Mouse (Mus musculus) frontal cortex, postnatal 14 days (tissue): Measurements from ENCODE around the gene Rhbdl1.
"Not testable (repeated sequence)": the region's sequence is repeated elsewhere in the genome, so short reads cannot be mapped to it uniquely, and the experiment has no call there.

ENCODE experiments used
- DNase-seq, 2 experiments: peaks; one replicate each; pipeline ENCODE4 v3.0.0; 2022; ENCODE audit warnings: low spot score in 2 of 2

Rhbdl1 gene

GRCm38 (mm10) chr17:25827011-25827410, 10.1 kb downstream of the Rhbdl1 start:
- DNase-seq = no peak

DNA sequence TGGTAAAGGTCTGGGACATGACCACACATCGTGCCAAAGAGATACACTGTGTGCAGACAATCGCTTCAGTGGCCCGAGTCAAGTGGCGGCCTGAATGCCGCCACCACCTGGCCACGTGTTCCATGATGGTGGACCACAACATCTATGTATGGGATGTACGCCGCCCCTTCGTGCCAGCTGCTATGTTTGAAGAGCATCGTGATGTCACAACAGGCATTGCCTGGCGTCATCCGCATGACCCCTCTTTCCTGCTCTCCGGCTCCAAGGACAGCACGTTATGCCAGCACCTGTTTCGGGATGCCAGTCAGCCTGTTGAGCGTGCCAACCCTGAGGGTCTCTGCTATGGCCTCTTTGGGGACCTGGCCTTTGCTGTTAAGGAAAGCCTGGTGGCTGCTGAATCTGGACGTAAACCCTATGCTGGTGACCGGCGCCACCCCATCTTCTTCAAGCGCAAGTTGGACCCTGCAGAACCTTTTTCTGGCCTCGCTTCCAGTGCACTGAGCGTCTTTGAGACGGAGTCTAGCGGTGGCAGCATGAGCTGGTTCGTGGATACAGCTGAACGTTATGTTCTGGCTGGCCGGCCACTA, 11.0 kb downstream of the Rhbdl1 start:
- DNase-seq = no peak

- DNase-seq = no peak
These were observed 11.8 kb downstream of the Rhbdl1 start for GRCm38 (mm10) chr17:25825311-25825710.

DNA sequence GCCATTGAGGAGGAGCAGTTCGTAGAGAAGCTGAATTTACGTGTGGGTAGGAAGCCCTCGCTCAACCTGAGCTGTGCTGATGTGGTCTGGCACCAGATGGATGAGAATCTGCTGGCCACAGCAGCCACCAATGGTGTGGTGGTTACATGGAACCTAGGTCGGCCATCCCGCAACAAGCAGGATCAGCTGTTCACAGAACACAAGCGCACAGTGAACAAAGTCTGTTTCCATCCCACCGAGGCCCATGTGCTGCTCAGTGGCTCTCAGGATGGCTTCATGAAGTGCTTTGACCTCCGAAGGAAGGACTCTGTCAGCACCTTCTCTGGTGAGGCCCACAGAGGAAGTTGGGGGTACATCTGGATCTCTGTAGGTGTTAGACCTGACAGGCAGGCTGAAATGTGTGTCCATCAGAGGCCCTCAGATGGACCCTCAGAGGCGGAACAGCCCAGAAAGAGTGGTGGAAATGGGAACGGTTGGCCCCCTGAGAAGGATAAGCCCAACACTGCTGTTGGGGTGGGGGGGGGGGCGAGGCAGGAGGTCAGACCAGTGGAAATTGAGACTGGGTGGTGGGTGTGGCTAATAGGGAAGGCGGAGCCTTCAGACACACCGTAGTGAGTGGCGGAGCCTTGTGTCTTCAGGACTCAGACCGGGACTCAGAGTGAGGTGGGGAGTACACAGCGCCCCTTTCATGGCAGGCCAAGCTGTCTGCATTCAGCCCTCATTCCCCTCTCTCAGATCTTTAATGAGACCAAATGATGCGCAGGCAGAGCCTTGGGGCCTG, 12.5 kb downstream of the Rhbdl1 start:
- no peak for DNase-seq

- DNase-seq = peak; percentile 49 to 73
These were observed 13.6 kb downstream of the Rhbdl1 start, which contains the start of gene Wdr24 for GRCm38 (mm10) chr17:25823452-25823851. Gene Wdr24, plus strand, starts transcription at chr17:25823627.

DNA sequence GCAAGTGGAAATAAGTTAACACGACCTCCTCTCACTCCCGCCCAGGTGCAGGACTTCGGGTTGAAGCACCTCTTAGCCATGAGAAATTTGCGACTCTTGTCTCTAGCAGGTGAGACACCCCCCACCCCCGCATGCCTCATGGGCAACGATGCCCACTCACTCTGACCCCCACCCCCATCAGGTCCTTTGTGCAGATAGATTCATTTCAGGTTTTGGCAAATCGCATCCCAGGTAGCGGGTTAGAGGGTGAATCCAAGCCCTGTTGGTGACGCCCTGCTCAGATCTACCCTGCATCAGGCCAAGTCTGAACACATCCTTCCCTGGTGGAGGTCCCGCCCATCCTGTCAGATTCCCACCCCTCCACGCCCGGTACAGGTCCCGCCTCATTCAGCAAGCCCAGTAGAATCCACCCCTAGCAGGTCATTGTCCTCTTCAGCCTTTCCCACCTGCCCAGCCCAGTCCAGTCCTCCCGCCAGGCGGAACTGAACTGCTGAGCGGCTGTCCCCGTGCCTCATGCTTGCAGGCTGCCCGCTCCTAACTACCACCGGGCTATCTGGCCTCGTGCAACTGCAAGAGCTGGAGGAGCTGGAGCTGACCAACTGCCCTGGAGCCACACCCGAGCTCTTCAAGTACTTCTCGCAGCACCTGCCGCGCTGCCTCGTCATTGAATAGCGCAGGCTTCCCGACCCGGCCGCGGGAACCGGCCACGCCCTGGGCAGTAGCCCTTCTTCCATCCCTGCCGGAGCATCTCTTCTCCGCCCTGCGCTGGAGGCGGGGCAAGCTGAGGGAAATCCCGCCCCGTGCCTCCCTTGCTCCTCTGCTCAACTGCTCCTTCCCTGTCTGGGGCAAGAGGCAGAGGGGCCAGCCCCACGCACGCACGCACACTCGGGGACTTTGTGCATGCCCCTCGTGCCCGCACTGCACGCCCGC, 18.0 kb downstream of the Rhbdl1 start:
- no peak for DNase-seq

DNA sequence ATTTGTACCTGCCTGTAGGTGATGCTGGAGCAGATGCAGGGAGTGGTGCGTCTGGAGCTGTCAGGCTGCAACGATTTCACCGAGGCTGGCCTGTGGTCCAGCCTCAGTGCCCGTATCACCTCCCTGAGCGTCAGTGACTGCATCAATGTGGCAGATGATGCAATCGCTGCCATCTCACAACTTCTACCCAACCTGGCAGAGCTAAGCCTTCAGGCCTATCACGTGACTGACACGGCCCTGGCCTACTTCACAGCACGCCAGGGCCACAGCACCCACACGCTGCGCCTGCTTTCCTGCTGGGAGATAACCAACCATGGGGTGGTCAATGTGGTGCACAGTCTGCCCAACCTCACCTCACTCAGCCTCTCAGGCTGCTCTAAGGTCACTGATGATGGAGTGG, 19.4 kb downstream of the Rhbdl1 start:
- no peak for DNase-seq

- DNase-seq = peak; percentile 68 to 71
These were observed 23.6 kb downstream of the Rhbdl1 start for GRCm38 (mm10) chr17:25813471-25813870.

DNA sequence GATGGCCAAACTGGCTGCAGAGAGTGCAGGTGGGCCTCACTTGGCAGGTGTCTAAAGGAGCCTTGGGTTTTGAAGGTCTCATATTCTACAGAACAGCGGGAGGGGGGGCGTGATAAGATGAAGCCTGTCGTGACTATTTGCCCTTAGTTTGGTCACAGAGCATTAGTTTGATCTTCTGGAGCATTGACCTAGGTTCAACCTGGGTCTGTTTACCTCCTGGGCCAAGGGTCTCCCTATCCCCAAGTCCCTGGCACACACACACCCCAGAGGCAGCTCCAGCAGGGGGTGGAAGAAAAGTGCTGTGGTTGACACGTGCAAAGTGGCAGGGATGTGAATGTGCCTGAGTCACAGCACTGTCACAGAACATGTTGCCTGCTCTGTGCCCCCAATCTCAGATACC, 26.2 kb downstream of the Rhbdl1 start:
- DNase-seq = no peak

GRCm38 (mm10) chr17:25809606-25810340, 27.3 kb downstream of the Rhbdl1 start:
- no peak for DNase-seq

- DNase-seq = peak; percentile 86 to 87
These were observed 28.1 kb downstream of the Rhbdl1 start, which contains the start of gene Fbxl16 for GRCm38 (mm10) chr17:25808789-25809605. Gene Fbxl16, plus strand, starts transcription at chr17:25809085.

DNA sequence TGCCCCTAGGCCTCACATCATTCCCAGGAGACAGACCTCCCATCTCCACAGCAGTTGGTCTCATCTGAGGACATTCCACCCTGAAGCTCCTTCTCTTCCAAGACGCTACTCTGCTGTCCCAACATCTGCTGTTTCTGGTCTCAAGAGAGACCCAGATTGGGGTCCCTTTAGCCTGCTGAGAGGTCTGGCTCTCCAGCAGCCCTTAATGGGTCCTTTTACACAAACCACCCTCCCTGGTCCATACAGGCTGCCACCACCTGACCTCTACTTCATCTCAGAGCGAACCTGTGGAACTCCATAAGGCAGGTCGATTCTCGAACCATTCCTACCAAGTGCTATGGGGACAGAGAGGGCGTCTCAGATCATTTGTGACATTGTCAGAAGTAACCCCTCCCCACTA, 29.1 kb downstream of the Rhbdl1 start:
- no peak for DNase-seq

DNA sequence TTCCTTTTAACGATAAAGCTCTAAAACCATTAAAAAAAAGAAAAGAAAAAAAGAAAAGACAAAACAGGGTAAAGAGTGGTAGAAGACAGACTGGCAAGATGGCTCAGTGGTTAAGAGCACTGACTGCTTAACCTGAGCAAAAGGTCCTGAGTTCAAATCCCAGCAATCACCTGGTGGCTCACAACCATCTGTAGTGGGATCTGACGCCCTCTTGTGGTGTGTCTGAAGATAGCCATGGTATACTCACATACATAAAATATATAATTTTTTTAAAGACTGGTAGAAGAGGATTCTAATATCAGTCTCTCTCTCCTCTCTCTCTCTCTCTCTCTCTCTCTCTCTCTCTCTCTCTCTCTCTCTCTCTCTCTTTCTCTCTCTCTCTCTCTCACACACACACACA, 29.6 kb downstream of the Rhbdl1 start:
- not testable (repeated sequence) for DNase-seq

- no peak for DNase-seq
These were observed 30.6 kb downstream of the Rhbdl1 start for GRCm38 (mm10) chr17:25806507-25806906.

DNA sequence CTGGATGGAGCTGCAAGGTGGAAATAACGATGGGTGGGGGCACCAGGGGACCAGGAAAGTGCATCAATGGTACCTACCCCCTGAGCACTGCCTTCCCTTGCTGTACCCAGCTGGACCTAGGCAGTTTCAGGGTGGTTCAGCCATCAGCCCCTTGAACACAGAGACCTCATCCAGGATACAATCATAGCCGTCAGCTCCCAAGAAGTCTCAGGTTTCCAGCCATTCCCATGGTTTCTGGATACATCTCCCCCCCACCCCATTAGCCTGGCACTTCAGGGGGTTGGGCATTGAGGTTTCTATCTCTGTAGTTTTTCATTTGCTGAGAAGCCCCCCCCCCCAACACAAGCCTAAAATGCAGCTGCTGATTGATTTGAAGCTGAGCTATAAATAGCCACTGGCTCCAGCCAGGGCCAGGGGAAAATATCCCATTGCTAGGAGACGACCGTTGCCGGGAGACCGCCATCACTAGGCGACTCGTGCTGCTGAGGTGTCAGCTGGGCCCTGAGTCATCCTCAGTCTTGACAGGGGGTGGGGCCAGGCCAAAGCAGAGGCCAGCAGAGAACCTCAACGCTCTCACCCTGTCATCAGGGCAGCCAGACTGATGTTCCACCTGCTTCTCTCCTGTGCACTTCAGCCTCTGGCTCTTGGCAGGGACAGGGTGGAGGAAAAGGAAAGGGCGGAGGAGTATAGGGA, 34.1 kb downstream of the Rhbdl1 start:
- DNase-seq = peak; percentile 74 to 88

- peak in 1 of 2 experiments; percentile 61 for DNase-seq
These were observed 36.1 kb downstream of the Rhbdl1 start for GRCm38 (mm10) chr17:25801029-25801428.

DNA sequence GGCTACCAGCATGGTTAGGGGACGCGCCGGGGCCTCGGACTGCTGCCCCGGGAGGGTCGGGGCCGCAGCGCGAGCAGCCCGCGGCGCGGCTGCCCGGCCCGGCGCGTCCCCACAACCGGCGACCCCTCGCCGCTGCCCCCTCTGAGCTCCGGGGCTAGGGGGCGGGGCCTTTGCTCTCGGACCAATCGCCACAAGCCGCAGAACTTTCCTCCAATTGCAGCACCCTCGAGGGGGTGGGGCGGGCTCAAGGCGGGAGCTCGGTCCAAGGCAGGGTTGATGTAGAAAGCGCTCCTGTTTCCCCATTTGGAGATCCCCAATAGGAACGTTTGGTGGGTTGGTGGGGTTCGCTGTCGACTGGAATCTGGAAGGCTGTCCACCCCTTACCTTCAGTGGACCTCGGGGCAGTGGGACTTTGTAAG, 40.1 kb downstream of the Rhbdl1 start, which contains the start of gene Metrn:
Gene Metrn, minus strand, starts transcription at position 186 of the 419 bp plus-strand sequence.
- DNase-seq = peak in 1 of 2 experiments; percentile 75

DNA sequence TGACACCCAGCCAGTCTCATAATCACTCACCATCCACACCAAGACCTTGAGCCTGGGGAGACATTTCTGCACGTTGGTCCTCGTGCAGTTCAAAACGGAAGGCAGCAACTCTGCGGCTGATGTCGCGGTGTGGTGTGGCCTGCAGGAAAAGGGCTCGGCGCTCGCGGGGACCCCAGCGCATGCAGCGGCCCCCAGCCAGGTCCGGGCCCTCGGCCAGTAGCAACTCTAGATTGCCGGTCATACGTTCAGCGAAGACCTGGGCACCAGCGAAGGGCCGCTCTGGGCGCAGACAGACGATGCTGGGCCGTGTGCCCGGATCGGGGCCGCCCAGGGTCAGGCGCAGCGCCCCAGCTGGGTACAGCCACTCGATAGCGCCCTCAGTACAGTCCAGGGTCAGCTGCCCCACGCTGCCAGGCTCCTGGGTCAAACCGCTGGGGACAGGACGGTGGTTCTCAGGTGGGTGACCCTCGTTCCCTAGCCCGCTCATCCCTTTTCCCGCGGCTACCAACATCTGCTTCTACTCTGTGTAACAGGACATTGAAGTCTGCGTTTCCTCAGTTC, 40.8 kb downstream of the Rhbdl1 start:
- no peak for DNase-seq

DNA sequence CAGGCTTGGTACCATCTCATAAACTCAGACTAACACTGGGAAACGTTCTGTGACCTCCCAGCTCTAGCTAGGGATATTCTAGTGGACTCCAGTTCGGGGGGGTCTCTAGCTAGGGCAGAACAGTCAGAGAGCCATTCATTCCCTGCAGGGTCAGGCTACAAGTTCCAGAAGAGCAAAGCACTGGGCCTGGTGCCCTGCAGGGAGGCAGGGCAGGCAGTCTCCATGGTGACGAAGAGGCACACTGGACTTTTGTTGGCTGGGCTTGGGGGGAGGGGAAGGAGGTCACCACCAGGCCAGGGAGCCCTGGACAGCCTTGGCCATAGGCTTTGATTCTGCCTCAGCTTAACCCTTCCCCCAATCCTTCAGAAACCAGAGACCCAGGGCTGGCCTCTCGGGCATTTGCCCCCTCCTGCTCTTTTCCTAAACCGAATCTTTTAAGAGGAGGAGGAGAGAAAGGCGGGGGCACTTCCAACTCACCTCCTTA, 41.4 kb downstream of the Rhbdl1 start, which contains the start of gene AC134908.4:
Gene AC134908.4, minus strand, starts transcription at position 51 of the 484 bp plus-strand sequence.
- no peak for DNase-seq
